Mouse (Mus musculus): Measurements from ENCODE around the gene Gm20604. TPM values are rescaled to one million over a fixed set of nuclear protein-coding genes. Genes with fewer than 3 reads are reported as not detected.

Gene Gm20604
- polyA plus RNA-seq, 1 experiment from 2014 or later: 20.8 TPM

DNA sequence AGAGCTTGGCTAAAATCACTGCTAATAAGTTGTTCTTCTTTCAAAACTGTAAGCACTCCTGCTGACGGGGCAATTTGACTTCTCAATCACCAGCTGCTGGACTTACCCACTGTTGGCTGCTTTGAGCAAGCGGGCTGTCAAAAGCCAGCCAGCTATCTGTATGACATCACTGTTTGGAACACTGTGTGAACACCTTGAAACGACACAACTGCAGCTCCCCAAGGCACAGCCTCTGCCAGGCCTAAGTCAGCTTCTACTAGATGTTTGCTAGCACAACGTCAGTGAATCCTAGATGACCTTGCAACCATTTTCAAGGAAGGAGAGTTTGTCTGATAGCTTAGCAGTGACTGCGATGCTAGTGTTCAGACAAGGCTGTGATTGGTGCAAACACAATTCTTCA lies 19.4 kb downstream of the Gm20604 start:
- no peaks in the 10 kb centered on the region for H3K27me3 ChIP-seq (replicated peaks)
- no peak overlapping the region for H3K9ac ChIP-seq
- H3K4me2 ChIP-seq: no peak overlapping the region
- ATAC-seq (ENCODE audit: insufficient read depth, low FRiP score, low read depth): no peak
- H3K36me3 ChIP-seq: no peaks in the 10 kb centered on the region
- no peak overlapping the region for H3K4me3 ChIP-seq (replicated peaks)
- H3K9me3 ChIP-seq: no peaks in the 10 kb centered on the region
- H3K4me1 ChIP-seq: peaks cover 6% of the 10 kb centered on the region; the same call in 1 of the 2 replicates
- H3K27ac ChIP-seq: no peak overlapping the region
- 70% methylated on average over 5 of the region's 5 CpGs for WGBS

DNA sequence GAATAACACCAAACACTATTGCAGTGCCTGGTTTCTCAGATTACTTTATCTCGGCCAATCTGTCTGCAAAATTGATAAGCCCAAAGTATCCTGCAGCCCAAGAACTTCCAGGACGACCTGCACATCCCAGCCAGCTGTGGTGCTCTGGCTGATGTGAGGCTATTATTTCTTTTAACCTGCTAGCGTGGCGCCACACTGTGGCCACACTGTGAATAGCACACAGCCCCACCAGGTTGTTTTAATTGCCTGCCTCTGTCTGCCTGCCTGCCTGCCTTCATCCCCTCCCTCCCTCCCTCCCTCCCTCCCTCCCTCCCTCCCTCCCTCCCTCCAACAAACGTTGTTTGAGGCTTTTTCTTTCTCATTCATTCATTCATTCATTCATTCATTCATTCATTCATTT lies 25.1 kb downstream of the Gm20604 start:
- Histone ChIP-seq H3K27me3 (replicated peaks) (no peaks in the 10 kb centered on the region), H3K9ac (no peak overlapping the region), H3K4me3 (replicated peaks) (no peak overlapping the region), H3K27ac (no peak overlapping the region), H3K36me3 (no peaks in the 10 kb centered on the region), H3K4me1 (peaks cover 17% of the 10 kb centered on the region), H3K4me2 (no peak overlapping the region), H3K9me3 (no peaks in the 10 kb centered on the region)
- ATAC-seq (ENCODE audit: insufficient read depth, low FRiP score, low read depth): no peak
- 11% methylated on average over 4 of the region's 5 CpGs for WGBS

- Histone ChIP-seq H3K9ac (no peak overlapping the region), H3K27ac (peak overlapping the region; percentile 84), H3K4me3 (replicated peaks) (0 out of 2 replicates have a peak overlapping the region, but pooled peaks have one; percentile 13), H3K9me3 (no peaks in the 10 kb centered on the region), H3K36me3 (no peaks in the 10 kb centered on the region), H3K4me1 (peaks cover 17% of the 10 kb centered on the region), H3K27me3 (replicated peaks) (no peaks in the 10 kb centered on the region), H3K4me2 (peak overlapping the region; percentile 47)
- 0 out of 2 replicates have a peak, but pooled peaks have one; percentile 6 for ATAC-seq (ENCODE audit: insufficient read depth, low FRiP score, low read depth)
- WGBS: 25% methylated on average over 16 of the region's 16 CpGs
Observed at GRCm38 (mm10) chr12:102730798-102731619, 27.5 kb downstream of the Gm20604 start.

- 28% methylated on average over 26 of the region's 26 CpGs for WGBS
- H3K9me3 ChIP-seq: no peaks in the 10 kb centered on the region
- H3K27ac ChIP-seq: peak overlapping the region; percentile 84
- H3K9ac ChIP-seq: no peak overlapping the region
- no peaks in the 10 kb centered on the region for H3K27me3 ChIP-seq (replicated peaks)
- peak; percentile 94 for ATAC-seq (ENCODE audit: insufficient read depth, low FRiP score, low read depth)
- H3K4me1 ChIP-seq: peaks cover 17% of the 10 kb centered on the region
- H3K4me3 ChIP-seq (replicated peaks): peak overlapping the region; percentile 13; the same call in 1 of the 2 replicates
- H3K4me2 ChIP-seq: peak overlapping the region; percentile 47
- no peaks in the 10 kb centered on the region for H3K36me3 ChIP-seq
Observed at GRCm38 (mm10) chr12:102729855-102730797, 28.3 kb downstream of the Gm20604 start.

DNA sequence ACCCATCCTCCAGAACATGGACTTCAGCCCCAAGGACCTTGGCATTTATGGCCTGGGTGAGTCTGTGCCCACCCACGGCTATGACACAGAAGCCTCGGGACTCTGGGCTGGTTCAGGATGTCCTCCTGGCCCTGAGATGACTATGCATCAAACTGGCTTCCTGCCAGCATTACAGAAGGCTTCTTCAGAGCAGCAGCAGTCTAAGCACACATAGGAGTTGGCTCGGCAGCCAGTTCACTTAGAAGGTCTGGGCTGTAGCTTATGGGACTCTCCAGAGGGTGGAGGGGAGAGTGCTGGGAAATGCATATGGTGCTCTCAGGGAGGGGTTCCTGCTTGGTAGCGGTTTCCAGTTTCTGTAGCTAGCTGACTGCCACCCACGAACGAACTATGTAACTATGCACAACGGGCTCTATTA lies 32.7 kb downstream of the Gm20604 start:
- Histone ChIP-seq H3K4me1 (peaks cover 7% of the 10 kb centered on the region; the same call in 1 of the 2 replicates), H3K9me3 (no peaks in the 10 kb centered on the region), H3K9ac (no peak overlapping the region), H3K4me2 (no peak overlapping the region), H3K27ac (no peak overlapping the region), H3K4me3 (replicated peaks) (no peak overlapping the region), H3K27me3 (replicated peaks) (no peaks in the 10 kb centered on the region), H3K36me3 (no peaks in the 10 kb centered on the region)
- 61% methylated on average over 7 of the region's 7 CpGs for WGBS
- no peak for ATAC-seq (ENCODE audit: insufficient read depth, low FRiP score, low read depth)

- 89% methylated on average over 6 of the region's 6 CpGs for WGBS
- H3K4me1 ChIP-seq: peaks cover under 1% of the 10 kb centered on the region; the same call in 1 of the 2 replicates
- H3K4me3 ChIP-seq (replicated peaks): no peak overlapping the region
- H3K27me3 ChIP-seq (replicated peaks): no peaks in the 10 kb centered on the region
- H3K9ac ChIP-seq: no peak overlapping the region
- ATAC-seq (ENCODE audit: insufficient read depth, low FRiP score, low read depth): no peak
- H3K9me3 ChIP-seq: no peaks in the 10 kb centered on the region
- no peaks in the 10 kb centered on the region for H3K36me3 ChIP-seq
- H3K27ac ChIP-seq: no peak overlapping the region
- H3K4me2 ChIP-seq: no peak overlapping the region
Observed at GRCm38 (mm10) chr12:102725146-102725545, 33.3 kb downstream of the Gm20604 start.

- Histone ChIP-seq H3K36me3 (no peaks in the 10 kb centered on the region), H3K9ac (no peak overlapping the region), H3K4me1 (no peaks in the 10 kb centered on the region; the same call in 1 of the 2 replicates), H3K4me2 (no peak overlapping the region), H3K27me3 (replicated peaks) (no peaks in the 10 kb centered on the region), H3K9me3 (no peaks in the 10 kb centered on the region), H3K4me3 (replicated peaks) (no peak overlapping the region), H3K27ac (no peak overlapping the region)
- ATAC-seq (ENCODE audit: insufficient read depth, low FRiP score, low read depth): no peak
- WGBS: 64% methylated on average over 6 of the region's 6 CpGs
Observed at GRCm38 (mm10) chr12:102723861-102724260, 34.6 kb downstream of the Gm20604 start.

GRCm38 (mm10) chr12:102722966-102723365 lies 35.5 kb downstream of the Gm20604 start:
- no peak for ATAC-seq (ENCODE audit: insufficient read depth, low FRiP score, low read depth)
- no peaks in the 10 kb centered on the region for H3K27me3 ChIP-seq (replicated peaks)
- no peak overlapping the region for H3K4me2 ChIP-seq
- H3K36me3 ChIP-seq: no peaks in the 10 kb centered on the region
- no peak overlapping the region for H3K27ac ChIP-seq
- H3K4me1 ChIP-seq: no peaks in the 10 kb centered on the region; the same call in 1 of the 2 replicates
- WGBS: 61% methylated on average over 8 of the region's 8 CpGs
- no peaks in the 10 kb centered on the region for H3K9me3 ChIP-seq
- no peak overlapping the region for H3K9ac ChIP-seq
- no peak overlapping the region for H3K4me3 ChIP-seq (replicated peaks)

- no peak overlapping the region for H3K27ac ChIP-seq
- no peak overlapping the region for H3K4me3 ChIP-seq (replicated peaks)
- no peaks in the 10 kb centered on the region for H3K36me3 ChIP-seq
- no peaks in the 10 kb centered on the region for H3K9me3 ChIP-seq
- WGBS: 56% methylated on average over 11 of the region's 11 CpGs
- no peak overlapping the region for H3K9ac ChIP-seq
- no peak overlapping the region for H3K4me2 ChIP-seq
- no peaks in the 10 kb centered on the region; the same call in 1 of the 2 replicates for H3K4me1 ChIP-seq
- peak; percentile 50; the same call in 1 of the 2 replicates for ATAC-seq (ENCODE audit: insufficient read depth, low FRiP score, low read depth)
- no peaks in the 10 kb centered on the region for H3K27me3 ChIP-seq (replicated peaks)
Observed at GRCm38 (mm10) chr12:102722451-102722850, 36.0 kb downstream of the Gm20604 start.

DNA sequence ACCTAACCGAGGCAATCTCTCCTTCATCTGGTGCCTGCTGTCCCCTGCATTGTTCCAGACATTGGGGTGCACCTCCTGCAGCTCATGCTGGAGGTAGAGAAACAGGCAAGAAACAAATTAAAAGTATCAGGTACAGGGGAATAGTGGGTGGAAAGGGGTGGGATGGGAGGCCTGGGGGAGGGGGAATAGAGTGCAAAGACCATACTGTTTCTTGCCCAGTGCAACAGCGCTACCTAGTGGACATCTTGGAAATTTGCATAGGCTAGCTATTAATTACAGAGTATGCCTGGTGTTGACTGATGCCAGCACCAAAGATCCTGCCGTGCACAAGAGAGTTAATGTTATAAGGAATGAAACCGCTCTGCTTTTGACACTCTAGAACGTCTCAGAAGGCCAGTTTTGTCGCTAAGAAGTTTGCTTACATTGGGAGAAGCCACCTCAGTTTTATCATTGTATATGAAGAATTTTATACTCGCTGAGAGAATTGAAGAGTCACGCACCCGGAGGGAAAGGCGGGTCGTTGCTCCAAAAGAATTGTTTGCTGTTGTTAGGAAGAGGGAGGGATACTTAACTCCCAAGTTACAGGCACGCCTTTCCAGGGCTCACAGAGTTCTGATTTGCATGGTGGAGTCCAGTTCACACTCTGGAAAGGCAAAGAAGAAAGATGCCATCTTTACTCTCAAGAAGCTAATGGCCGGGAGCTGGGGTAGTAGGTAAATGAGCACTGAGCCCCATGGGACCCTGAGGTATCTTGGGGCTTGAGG lies 38.7 kb downstream of the Gm20604 start:
- no peaks in the 10 kb centered on the region for H3K4me1 ChIP-seq
- ATAC-seq (ENCODE audit: insufficient read depth, low FRiP score, low read depth): no peak; the same call in 1 of the 2 replicates
- H3K4me3 ChIP-seq (replicated peaks): no peak overlapping the region
- no peaks in the 10 kb centered on the region for H3K36me3 ChIP-seq
- H3K27ac ChIP-seq: no peak overlapping the region
- 28% methylated on average over 13 of the region's 13 CpGs for WGBS
- H3K9ac ChIP-seq: no peak overlapping the region
- H3K27me3 ChIP-seq (replicated peaks): no peaks in the 10 kb centered on the region
- H3K4me2 ChIP-seq: peak overlapping the region; percentile 17; the same call in 1 of the 2 replicates
- no peaks in the 10 kb centered on the region for H3K9me3 ChIP-seq

DNA sequence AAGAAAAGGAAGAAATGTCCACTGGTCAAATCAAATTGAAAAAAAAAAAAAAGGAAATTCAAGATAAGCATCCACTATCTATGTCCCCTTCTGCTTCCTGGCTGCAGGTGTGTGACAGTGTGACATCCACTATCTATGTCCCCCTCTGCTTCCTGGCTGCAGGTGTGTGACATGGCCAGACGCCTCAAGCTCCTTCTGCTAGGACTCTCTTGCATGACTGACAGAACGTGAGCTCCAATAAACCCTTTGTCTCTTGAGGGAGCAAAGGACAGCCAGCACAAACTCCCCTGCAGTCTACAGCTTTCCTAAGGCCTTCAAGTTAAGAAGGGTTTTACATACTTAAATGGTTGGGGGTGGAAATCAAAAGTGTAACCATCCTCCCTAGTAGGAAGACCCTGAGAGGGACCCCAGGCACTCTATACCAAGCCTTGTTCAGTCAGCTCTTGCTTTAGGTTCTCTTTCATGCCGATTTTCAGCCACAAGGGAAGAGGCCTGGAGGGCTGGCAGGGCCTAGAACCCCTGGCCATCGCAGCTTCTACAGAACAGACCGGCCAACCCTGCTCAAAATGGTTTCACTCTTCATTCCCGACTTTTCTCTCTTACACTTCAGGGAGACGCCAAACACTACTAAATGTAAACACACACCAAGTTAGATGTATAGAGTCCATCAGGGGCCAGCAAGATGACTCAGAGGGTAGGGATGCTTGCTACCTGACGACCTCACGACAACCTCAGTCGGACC lies 43.6 kb downstream of the Gm20604 start:
- no peaks in the 10 kb centered on the region for H3K9me3 ChIP-seq
- H3K27me3 ChIP-seq (replicated peaks): no peaks in the 10 kb centered on the region
- H3K4me2 ChIP-seq: no peak overlapping the region
- no peaks in the 10 kb centered on the region for H3K4me1 ChIP-seq
- no peak for ATAC-seq (ENCODE audit: insufficient read depth, low FRiP score, low read depth)
- no peak overlapping the region for H3K9ac ChIP-seq
- 77% methylated on average over 10 of the region's 10 CpGs for whole genome bisulfite sequencing
- no peaks in the 10 kb centered on the region for H3K36me3 ChIP-seq
- no peak overlapping the region for H3K4me3 ChIP-seq (replicated peaks)
- H3K27ac ChIP-seq: no peak overlapping the region
